Mouse (Mus musculus): ENCODE measurements at regions not wholly inside any gene's neighbourhood (a gene's known extent, or its start where the extent isn't known, plus 50 kb on each side); places are given as distances from the start of the nearest gene placed in this dataset.

DNA sequence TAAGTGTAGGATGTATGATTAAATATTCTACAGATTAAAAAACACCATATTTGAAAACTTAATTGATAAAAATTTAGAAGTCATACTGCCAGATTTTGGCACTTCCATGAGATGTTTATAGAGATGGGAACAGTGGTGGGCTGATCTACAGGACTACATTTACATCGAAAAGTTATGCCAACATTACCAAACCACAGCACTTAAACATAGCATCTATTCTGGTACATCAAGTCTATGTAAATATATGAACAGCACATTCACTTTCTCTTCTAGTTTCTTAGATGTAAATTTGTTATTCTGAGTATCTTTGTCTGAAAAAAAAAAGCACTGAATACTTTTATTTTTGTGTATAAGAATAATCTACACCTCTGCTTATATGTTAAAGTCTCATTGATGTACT lies 1108.1 kb downstream of the Pla2g4a start:
- Histone ChIP-seq H3K4me3 (replicated peaks; ENCODE audit: low read length) (no peak overlapping the region), H3K9me3 (ENCODE audit: low read length) (no peaks in the 10 kb centered on the region), H3K4me1 (replicated peaks; ENCODE audit: low read depth, low read length) (no peaks in the 10 kb centered on the region), H3K36me3 (ENCODE audit: insufficient read depth, low read length) (no peaks in the 10 kb centered on the region), H3K27me3 (ENCODE audit: insufficient read depth, low read length) (no peaks in the 10 kb centered on the region)
- TF ChIP-seq CTCF (conservative IDR thresholded peaks at IDR 0.05; ENCODE audit: low read length), result no peak

DNA sequence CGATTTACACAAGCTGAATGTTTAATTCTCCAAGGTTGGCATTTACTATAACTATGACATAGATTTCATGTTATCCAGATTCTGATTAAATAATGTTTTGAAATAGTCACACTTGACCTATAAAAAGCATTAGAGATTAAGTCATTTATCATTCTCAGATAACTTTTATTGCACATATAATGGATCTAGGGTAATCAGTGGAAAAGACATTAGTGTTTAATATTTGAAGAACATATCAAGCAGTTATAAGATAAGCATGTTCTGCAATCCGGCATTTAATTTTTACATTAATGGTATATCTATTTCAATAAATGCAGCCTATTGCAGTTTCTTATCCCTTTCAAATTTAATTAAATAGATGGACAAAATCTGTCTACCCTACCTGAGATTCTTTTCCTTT lies 1114.5 kb downstream of the Pla2g4a start:
- no peak for TF ChIP-seq POU5F1 (IDR thresholded peaks at IDR 0.05; ENCODE audit: borderline replicate concordance, low read length)
- no peak for TF ChIP-seq CTCF (conservative IDR thresholded peaks at IDR 0.05; ENCODE audit: low read length)
- no peak for TF ChIP-seq NANOG (IDR thresholded peaks at IDR 0.05; ENCODE audit: borderline replicate concordance, low read length)

DNA sequence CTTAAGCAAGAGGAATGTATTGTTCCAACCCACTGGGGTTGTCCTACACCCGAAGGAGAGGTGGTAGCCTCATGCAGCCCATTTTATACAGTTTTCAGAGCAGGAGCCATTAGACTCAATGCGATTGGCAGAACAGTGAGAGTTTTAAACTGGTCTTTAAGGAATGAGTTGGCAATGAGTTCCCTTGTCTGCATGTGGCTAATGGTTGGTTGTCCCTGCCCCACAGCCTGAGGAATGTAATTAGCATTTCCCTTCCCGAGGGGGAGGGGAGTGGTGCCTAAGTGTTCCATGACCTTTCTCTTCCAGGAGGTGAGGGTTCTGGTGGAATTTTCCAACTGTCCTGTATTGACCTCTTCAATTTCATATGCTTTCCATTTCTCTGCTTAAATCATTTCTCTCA lies 1137.9 kb downstream of the Pla2g4a start:
- Histone ChIP-seq H3K4me1 (replicated peaks; ENCODE audit: low read depth, low read length) (peaks cover 8% of the 10 kb centered on the region), H3K4me3 (replicated peaks; ENCODE audit: low read length) (no peak overlapping the region), H3K9me3 (ENCODE audit: low read length) (no peaks in the 10 kb centered on the region), H3K27me3 (ENCODE audit: insufficient read depth, low read length) (no peaks in the 10 kb centered on the region), H3K36me3 (ENCODE audit: insufficient read depth, low read length) (no peaks in the 10 kb centered on the region)
- TF ChIP-seq CTCF (conservative IDR thresholded peaks at IDR 0.05; ENCODE audit: low read length) (no peak), POU5F1 (IDR thresholded peaks at IDR 0.05; ENCODE audit: borderline replicate concordance, low read length) (no peak), NANOG (IDR thresholded peaks at IDR 0.05; ENCODE audit: borderline replicate concordance, low read length) (no peak)

More for the DNA sequence above, 1114.5 kb downstream of the Pla2g4a start:
- Histone ChIP-seq H3K4me3 (replicated peaks; ENCODE audit: low read length) (no peak overlapping the region), H3K27me3 (ENCODE audit: insufficient read depth, low read length) (no peaks in the 10 kb centered on the region), H3K36me3 (ENCODE audit: insufficient read depth, low read length) (no peaks in the 10 kb centered on the region), H3K4me1 (replicated peaks; ENCODE audit: low read depth, low read length) (no peaks in the 10 kb centered on the region), H3K9me3 (ENCODE audit: low read length) (no peaks in the 10 kb centered on the region)

GRCm38 (mm10) chr1:148808707-148809106 lies 1152.4 kb downstream of the Pla2g4a start:
- no peaks in the 10 kb centered on the region for H3K9me3 ChIP-seq (ENCODE audit: low read length)
- no peaks in the 10 kb centered on the region for H3K36me3 ChIP-seq (ENCODE audit: insufficient read depth, low read length)
- no peaks in the 10 kb centered on the region for H3K27me3 ChIP-seq (ENCODE audit: insufficient read depth, low read length)
- no peak overlapping the region for H3K4me3 ChIP-seq (replicated peaks; ENCODE audit: low read length)
- TF ChIP-seq POU5F1 (IDR thresholded peaks at IDR 0.05; ENCODE audit: borderline replicate concordance, low read length) (no peak), CTCF (conservative IDR thresholded peaks at IDR 0.05; ENCODE audit: low read length) (no peak), NANOG (IDR thresholded peaks at IDR 0.05; ENCODE audit: borderline replicate concordance, low read length) (no peak)
- no peaks in the 10 kb centered on the region for H3K4me1 ChIP-seq (replicated peaks; ENCODE audit: low read depth, low read length)

GRCm38 (mm10) chr1:148797110-148797509 lies 1164.0 kb downstream of the Pla2g4a start:
- Histone ChIP-seq H3K4me1 (replicated peaks; ENCODE audit: low read depth, low read length) (no peaks in the 10 kb centered on the region), H3K27me3 (ENCODE audit: insufficient read depth, low read length) (no peaks in the 10 kb centered on the region), H3K9me3 (ENCODE audit: low read length) (no peaks in the 10 kb centered on the region), H3K36me3 (ENCODE audit: insufficient read depth, low read length) (no peaks in the 10 kb centered on the region), H3K4me3 (replicated peaks; ENCODE audit: low read length) (no peak overlapping the region)
- TF ChIP-seq NANOG (IDR thresholded peaks at IDR 0.05; ENCODE audit: borderline replicate concordance, low read length), result no peak
- TF ChIP-seq POU5F1 (IDR thresholded peaks at IDR 0.05; ENCODE audit: borderline replicate concordance, low read length), result no peak
- no peak for TF ChIP-seq CTCF (conservative IDR thresholded peaks at IDR 0.05; ENCODE audit: low read length)

GRCm38 (mm10) chr1:148750806-148751205 lies 1210.3 kb downstream of the Pla2g4a start:
- Histone ChIP-seq H3K4me3 (replicated peaks; ENCODE audit: low read length) (no peak overlapping the region), H3K9me3 (ENCODE audit: low read length) (no peaks in the 10 kb centered on the region), H3K4me1 (replicated peaks; ENCODE audit: low read depth, low read length) (no peaks in the 10 kb centered on the region), H3K27me3 (ENCODE audit: insufficient read depth, low read length) (no peaks in the 10 kb centered on the region), H3K36me3 (ENCODE audit: insufficient read depth, low read length) (no peaks in the 10 kb centered on the region)
- TF ChIP-seq POU5F1 (IDR thresholded peaks at IDR 0.05; ENCODE audit: borderline replicate concordance, low read length) (no peak), NANOG (IDR thresholded peaks at IDR 0.05; ENCODE audit: borderline replicate concordance, low read length) (no peak), CTCF (conservative IDR thresholded peaks at IDR 0.05; ENCODE audit: low read length) (no peak)

- H3K4me1 ChIP-seq (replicated peaks; ENCODE audit: low read depth, low read length), result no peaks in the 10 kb centered on the region
- TF ChIP-seq CTCF (conservative IDR thresholded peaks at IDR 0.05; ENCODE audit: low read length) (no peak), NANOG (IDR thresholded peaks at IDR 0.05; ENCODE audit: borderline replicate concordance, low read length) (no peak), POU5F1 (IDR thresholded peaks at IDR 0.05; ENCODE audit: borderline replicate concordance, low read length) (no peak)
- H3K27me3 ChIP-seq (ENCODE audit: insufficient read depth, low read length), result no peaks in the 10 kb centered on the region
- H3K4me3 ChIP-seq (replicated peaks; ENCODE audit: low read length), result no peak overlapping the region
- no peaks in the 10 kb centered on the region for H3K36me3 ChIP-seq (ENCODE audit: insufficient read depth, low read length)
- no peaks in the 10 kb centered on the region for H3K9me3 ChIP-seq (ENCODE audit: low read length)
Observed at GRCm38 (mm10) chr1:148722106-148722505, 1239.0 kb downstream of the Pla2g4a start.

- Histone ChIP-seq H3K9me3 (ENCODE audit: low read length) (no peaks in the 10 kb centered on the region), H3K36me3 (ENCODE audit: insufficient read depth, low read length) (no peaks in the 10 kb centered on the region), H3K27me3 (ENCODE audit: insufficient read depth, low read length) (no peaks in the 10 kb centered on the region), H3K4me1 (replicated peaks; ENCODE audit: low read depth, low read length) (no peaks in the 10 kb centered on the region), H3K4me3 (replicated peaks; ENCODE audit: low read length) (no peak overlapping the region)
- no peak for TF ChIP-seq POU5F1 (IDR thresholded peaks at IDR 0.05; ENCODE audit: borderline replicate concordance, low read length)
Observed at GRCm38 (mm10) chr1:148721409-148721808, 1239.7 kb downstream of the Pla2g4a start.

- H3K27me3 ChIP-seq (ENCODE audit: insufficient read depth, low read length), result no peaks in the 10 kb centered on the region
- H3K36me3 ChIP-seq (ENCODE audit: insufficient read depth, low read length), result no peaks in the 10 kb centered on the region
- no peak for TF ChIP-seq NANOG (IDR thresholded peaks at IDR 0.05; ENCODE audit: borderline replicate concordance, low read length)
- TF ChIP-seq POU5F1 (IDR thresholded peaks at IDR 0.05; ENCODE audit: borderline replicate concordance, low read length), result no peak
- TF ChIP-seq CTCF (conservative IDR thresholded peaks at IDR 0.05; ENCODE audit: low read length), result no peak
- no peak overlapping the region for H3K4me3 ChIP-seq (replicated peaks; ENCODE audit: low read length)
- no peaks in the 10 kb centered on the region for H3K4me1 ChIP-seq (replicated peaks; ENCODE audit: low read depth, low read length)
- H3K9me3 ChIP-seq (ENCODE audit: low read length), result no peaks in the 10 kb centered on the region
Observed at GRCm38 (mm10) chr1:148720980-148721379, 1240.1 kb downstream of the Pla2g4a start.
